Mouse (Mus musculus): ENCODE measurements at regions not wholly inside any gene's neighbourhood (a gene's known extent, or its start where the extent isn't known, plus 50 kb on each side); places are given as distances from the start of the nearest gene placed in this dataset.

- ATAC-seq (ENCODE audit: insufficient number of reproducible peaks, insufficient read depth, low FRiP score, low read depth): no peak
- 0 out of 2 replicates have a peak, but pooled peaks cover 3% of the 10 kb centered on the region for H3K27me3 ChIP-seq (ENCODE audit: control insufficient read depth, insufficient read depth, low read length)
- H3K4me2 ChIP-seq (ENCODE audit: low read length): no peak overlapping the region
- no peaks in the 10 kb centered on the region for H3K36me3 ChIP-seq (ENCODE audit: control insufficient read depth, insufficient read depth, low read length)
- H3K9ac ChIP-seq (ENCODE audit: low read length): no peak overlapping the region
- 44% methylated on average over 9 of the region's 9 CpGs for WGBS
- H3K9me3 ChIP-seq (ENCODE audit: control insufficient read depth, low read length): no peaks in the 10 kb centered on the region
- no peaks in the 10 kb centered on the region; a peak in 1 of 4 replicates for H3K4me1 ChIP-seq (ENCODE audit: control insufficient read depth in 2 of 2, insufficient read depth in 2 of 2, low read length in 2 of 2)
- no peak overlapping the region for H3K27ac ChIP-seq (replicated peaks in 1 of 2; ENCODE audit: control insufficient read depth in 1 of 2, insufficient read depth in 1 of 2, low read depth in 2 of 2, low read length in 2 of 2)
- H3K4me3 ChIP-seq (ENCODE audit: control insufficient read depth in 1 of 2, insufficient read depth in 1 of 2, low read depth in 1 of 2, low read length in 2 of 2): no peak overlapping the region
Observed at GRCm38 (mm10) chr4:125439856-125440255, 50.6 kb upstream of the Grik3 start.

- WGBS: 59% methylated on average over 13 of the region's 13 CpGs
- Histone ChIP-seq H3K27ac (replicated peaks in 1 of 2; ENCODE audit: control insufficient read depth in 1 of 2, insufficient read depth in 1 of 2, low read depth in 2 of 2, low read length in 2 of 2) (no peak overlapping the region), H3K36me3 (ENCODE audit: control insufficient read depth, insufficient read depth, low read length) (no peaks in the 10 kb centered on the region), H3K27me3 (ENCODE audit: control insufficient read depth, insufficient read depth, low read length) (no peaks in the 10 kb centered on the region), H3K4me1 (ENCODE audit: control insufficient read depth in 2 of 2, insufficient read depth in 2 of 2, low read length in 2 of 2) (no peaks in the 10 kb centered on the region; a peak in 1 of 4 replicates), H3K9me3 (ENCODE audit: control insufficient read depth, low read length) (no peaks in the 10 kb centered on the region), H3K9ac (ENCODE audit: low read length) (no peak overlapping the region), H3K4me3 (ENCODE audit: control insufficient read depth in 1 of 2, insufficient read depth in 1 of 2, low read depth in 1 of 2, low read length in 2 of 2) (no peak overlapping the region), H3K4me2 (ENCODE audit: low read length) (no peak overlapping the region)
- ATAC-seq (ENCODE audit: insufficient number of reproducible peaks, insufficient read depth, low FRiP score, low read depth): no peak
Observed at GRCm38 (mm10) chr4:125437161-125437822, 53.2 kb upstream of the Grik3 start.

- WGBS: 65% methylated on average over 3 of the region's 3 CpGs
- ATAC-seq (ENCODE audit: insufficient number of reproducible peaks, insufficient read depth, low FRiP score, low read depth): no peak
- Histone ChIP-seq H3K27me3 (ENCODE audit: control insufficient read depth, insufficient read depth, low read length) (no peaks in the 10 kb centered on the region), H3K36me3 (ENCODE audit: control insufficient read depth, insufficient read depth, low read length) (no peaks in the 10 kb centered on the region), H3K9me3 (ENCODE audit: control insufficient read depth, low read length) (no peaks in the 10 kb centered on the region), H3K4me2 (ENCODE audit: low read length) (no peak overlapping the region), H3K9ac (ENCODE audit: low read length) (no peak overlapping the region), H3K4me3 (ENCODE audit: control insufficient read depth in 1 of 2, insufficient read depth in 1 of 2, low read depth in 1 of 2, low read length in 2 of 2) (no peak overlapping the region), H3K27ac (replicated peaks in 1 of 2; ENCODE audit: control insufficient read depth in 1 of 2, insufficient read depth in 1 of 2, low read depth in 2 of 2, low read length in 2 of 2) (no peak overlapping the region), H3K4me1 (ENCODE audit: control insufficient read depth in 2 of 2, insufficient read depth in 2 of 2, low read length in 2 of 2) (no peaks in the 10 kb centered on the region)
Observed at GRCm38 (mm10) chr4:125433511-125433910, 57.0 kb upstream of the Grik3 start.

- no peak for ATAC-seq (ENCODE audit: insufficient number of reproducible peaks, insufficient read depth, low FRiP score, low read depth)
- Histone ChIP-seq H3K36me3 (ENCODE audit: control insufficient read depth, insufficient read depth, low read length) (no peaks in the 10 kb centered on the region), H3K4me2 (ENCODE audit: low read length) (no peak overlapping the region), H3K4me3 (ENCODE audit: control insufficient read depth in 1 of 2, insufficient read depth in 1 of 2, low read depth in 1 of 2, low read length in 2 of 2) (no peak overlapping the region), H3K9ac (ENCODE audit: low read length) (no peak overlapping the region), H3K4me1 (ENCODE audit: control insufficient read depth in 2 of 2, insufficient read depth in 2 of 2, low read length in 2 of 2) (no peaks in the 10 kb centered on the region), H3K27me3 (ENCODE audit: control insufficient read depth, insufficient read depth, low read length) (no peaks in the 10 kb centered on the region), H3K9me3 (ENCODE audit: control insufficient read depth, low read length) (no peaks in the 10 kb centered on the region), H3K27ac (replicated peaks in 1 of 2; ENCODE audit: control insufficient read depth in 1 of 2, insufficient read depth in 1 of 2, low read depth in 2 of 2, low read length in 2 of 2) (no peak overlapping the region)
Observed at GRCm38 (mm10) chr4:125431648-125432047, 58.9 kb upstream of the Grik3 start.

GRCm38 (mm10) chr4:125430845-125431244 lies 59.7 kb upstream of the Grik3 start:
- no peak overlapping the region for H3K4me2 ChIP-seq (ENCODE audit: low read length)
- no peak overlapping the region for H3K9ac ChIP-seq (ENCODE audit: low read length)
- WGBS: 38% methylated on average over 4 of the region's 4 CpGs
- no peak for ATAC-seq (ENCODE audit: insufficient number of reproducible peaks, insufficient read depth, low FRiP score, low read depth)
- no peak overlapping the region for H3K4me3 ChIP-seq (ENCODE audit: control insufficient read depth in 1 of 2, insufficient read depth in 1 of 2, low read depth in 1 of 2, low read length in 2 of 2)
- H3K4me1 ChIP-seq (ENCODE audit: control insufficient read depth in 2 of 2, insufficient read depth in 2 of 2, low read length in 2 of 2): no peaks in the 10 kb centered on the region
- H3K9me3 ChIP-seq (ENCODE audit: control insufficient read depth, low read length): no peaks in the 10 kb centered on the region
- no peak overlapping the region for H3K27ac ChIP-seq (replicated peaks in 1 of 2; ENCODE audit: control insufficient read depth in 1 of 2, insufficient read depth in 1 of 2, low read depth in 2 of 2, low read length in 2 of 2)
- no peaks in the 10 kb centered on the region for H3K27me3 ChIP-seq (ENCODE audit: control insufficient read depth, insufficient read depth, low read length)
- H3K36me3 ChIP-seq (ENCODE audit: control insufficient read depth, insufficient read depth, low read length): no peaks in the 10 kb centered on the region

- Histone ChIP-seq H3K27me3 (ENCODE audit: control insufficient read depth, insufficient read depth, low read length) (no peaks in the 10 kb centered on the region), H3K4me1 (ENCODE audit: control insufficient read depth in 2 of 2, insufficient read depth in 2 of 2, low read length in 2 of 2) (no peaks in the 10 kb centered on the region), H3K27ac (replicated peaks in 1 of 2; ENCODE audit: control insufficient read depth in 1 of 2, insufficient read depth in 1 of 2, low read depth in 2 of 2, low read length in 2 of 2) (no peak overlapping the region), H3K4me2 (ENCODE audit: low read length) (no peak overlapping the region), H3K9me3 (ENCODE audit: control insufficient read depth, low read length) (no peaks in the 10 kb centered on the region), H3K9ac (ENCODE audit: low read length) (no peak overlapping the region), H3K36me3 (ENCODE audit: control insufficient read depth, insufficient read depth, low read length) (no peaks in the 10 kb centered on the region), H3K4me3 (ENCODE audit: control insufficient read depth in 1 of 2, insufficient read depth in 1 of 2, low read depth in 1 of 2, low read length in 2 of 2) (no peak overlapping the region)
- ATAC-seq (ENCODE audit: insufficient number of reproducible peaks, insufficient read depth, low FRiP score, low read depth): no peak
- 85% methylated on average over 14 of the region's 14 CpGs for WGBS
Observed at GRCm38 (mm10) chr4:125428736-125429135, 61.8 kb upstream of the Grik3 start.

GRCm38 (mm10) chr4:125420561-125421241 lies 69.8 kb upstream of the Grik3 start:
- ATAC-seq (ENCODE audit: insufficient number of reproducible peaks, insufficient read depth, low FRiP score, low read depth): no peak
- H3K27me3 ChIP-seq (ENCODE audit: control insufficient read depth, insufficient read depth, low read length): peaks cover 9% of the 10 kb centered on the region
- WGBS: 41% methylated on average over 5 of the region's 5 CpGs
- H3K4me3 ChIP-seq (ENCODE audit: control insufficient read depth in 1 of 2, insufficient read depth in 1 of 2, low read depth in 1 of 2, low read length in 2 of 2): no peak overlapping the region
- no peaks in the 10 kb centered on the region for H3K4me1 ChIP-seq (ENCODE audit: control insufficient read depth in 2 of 2, insufficient read depth in 2 of 2, low read length in 2 of 2)
- H3K4me2 ChIP-seq (ENCODE audit: low read length): no peak overlapping the region
- H3K9ac ChIP-seq (ENCODE audit: low read length): no peak overlapping the region
- no peaks in the 10 kb centered on the region for H3K9me3 ChIP-seq (ENCODE audit: control insufficient read depth, low read length)
- no peaks in the 10 kb centered on the region for H3K36me3 ChIP-seq (ENCODE audit: control insufficient read depth, insufficient read depth, low read length)
- H3K27ac ChIP-seq (replicated peaks in 1 of 2; ENCODE audit: control insufficient read depth in 1 of 2, insufficient read depth in 1 of 2, low read depth in 2 of 2, low read length in 2 of 2): no peak overlapping the region
